In the genomic region with DNA sequence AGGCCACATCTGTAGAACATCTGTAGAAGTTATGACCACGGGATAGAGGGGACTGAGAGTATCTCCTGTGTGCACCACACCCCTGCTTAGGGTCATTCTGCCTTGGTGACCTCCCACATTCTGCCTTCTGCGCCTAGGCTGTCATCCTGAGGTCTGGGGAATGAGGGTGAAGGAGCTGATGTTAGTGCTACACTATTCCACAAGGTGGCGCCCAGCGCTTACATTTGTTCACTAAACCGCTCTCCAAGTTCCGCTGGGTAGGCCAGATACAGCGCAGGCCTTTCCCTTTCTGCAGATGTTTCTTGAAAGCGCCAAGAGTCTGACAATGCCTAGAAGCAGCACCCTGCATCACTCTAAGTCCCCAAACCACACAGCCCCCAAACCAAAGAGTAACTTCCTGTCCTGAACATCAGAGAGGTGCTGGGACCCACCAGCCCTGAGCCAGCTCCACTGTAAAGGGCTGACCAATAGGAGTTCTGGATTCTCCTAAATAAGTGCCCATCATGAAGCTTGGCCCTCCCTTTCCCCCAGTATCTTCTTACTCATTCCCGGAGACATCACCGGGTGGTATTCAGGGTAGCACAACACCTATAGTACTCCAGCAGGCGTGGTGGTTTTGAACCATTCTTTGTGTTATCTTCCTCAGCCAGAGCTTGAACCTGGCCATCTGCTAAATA, we compare ENCODE assay signal across 8 mouse cellular contexts. TPM values are rescaled to one million over a fixed set of nuclear protein-coding genes. Genes with fewer than 3 reads are reported as not detected.
DNase-seq lines count a peak whose midpoint lies in the region; ATAC-seq and TF ChIP-seq lines count a peak whose summit lies in the region.

No protein-coding gene starts in this region.

- DNase-seq in NIH3T3 (ENCODE audit: low read depth): peak; percentile 90
- DNase-seq in cerebellum, adult 2 months: peak; percentile 53 to 69
- peak; percentile 85 for DNase-seq in forelimb bud, embryonic 11.5 days (ENCODE audit: low read depth, low spot score)
- peak; percentile 81 for DNase-seq in hindbrain, embryonic 10.5 days (ENCODE audit: low spot score)
- DNase-seq in layer of hippocampus, adult 8-10 months (ENCODE audit: low spot score in 2 of 2): peak; percentile 35 to 67
- peak; percentile 72 for DNase-seq in retina, adult 2 months (ENCODE audit: low read depth, low spot score)
- DNase-seq in urinary bladder, postnatal 10 days (ENCODE audit: low spot score): peak; percentile 24

- no peak overlapping the region for H3K4me3 ChIP-seq in cerebellum, adult 2 months (replicated peaks; ENCODE audit: insufficient read depth, low read depth, low read length)
- no peak overlapping the region for H3K4me3 ChIP-seq in hindbrain, embryonic 10.5 days
- no peak overlapping the region for H3K4me3 ChIP-seq in lung, embryonic 16.5 days (ENCODE audit: low read length)

- H3K9ac ChIP-seq in lung, embryonic 16.5 days (ENCODE audit: low read length): no peak overlapping the region

- WGBS in cerebellum, adult 2 months: 17% methylated on average over 11 of the region's 11 CpGs
- 9% methylated on average over 11 of the region's 11 CpGs for WGBS in hindbrain, embryonic 10.5 days
- 9% methylated on average over 11 of the region's 11 CpGs for WGBS in lung, embryonic 16.5 days

- no peaks in the 10 kb centered on the region for H3K9me3 ChIP-seq in hindbrain, embryonic 10.5 days
- H3K9me3 ChIP-seq in lung, embryonic 16.5 days (ENCODE audit: control insufficient read depth, low read length): no peaks in the 10 kb centered on the region

- H3K4me1 ChIP-seq in cerebellum, adult 2 months (ENCODE audit: control insufficient read depth, insufficient read depth, low read length): no peaks in the 10 kb centered on the region
- peaks cover 4% of the 10 kb centered on the region for H3K4me1 ChIP-seq in hindbrain, embryonic 10.5 days (replicated peaks)
- peaks cover 3% of the 10 kb centered on the region; the same call in 1 of the 2 replicates for H3K4me1 ChIP-seq in lung, embryonic 16.5 days (replicated peaks; ENCODE audit: control insufficient read depth, insufficient read depth, low read length)

- no peak overlapping the region for H3K27ac ChIP-seq in cerebellum, adult 2 months (ENCODE audit: insufficient read depth, low read length)
- no peak overlapping the region for H3K27ac ChIP-seq in hindbrain, embryonic 10.5 days
- H3K27ac ChIP-seq in lung, embryonic 16.5 days (ENCODE audit: low read length): no peak overlapping the region

- H3K27me3 ChIP-seq in cerebellum, adult 2 months (ENCODE audit: control insufficient read depth, insufficient read depth, low read length): no peaks in the 10 kb centered on the region
- 0 out of 2 replicates have a peak, but pooled peaks cover 7% of the 10 kb centered on the region for H3K27me3 ChIP-seq in hindbrain, embryonic 10.5 days (ENCODE audit: insufficient read depth, poor library complexity, severe bottlenecking)
- no peaks in the 10 kb centered on the region for H3K27me3 ChIP-seq in lung, embryonic 16.5 days (ENCODE audit: control insufficient read depth, insufficient read depth, low read depth, low read length)

- H3K4me2 ChIP-seq in lung, embryonic 16.5 days (ENCODE audit: low read depth, low read length): no peak overlapping the region

- no peaks in the 10 kb centered on the region for H3K36me3 ChIP-seq in hindbrain, embryonic 10.5 days
- no peaks in the 10 kb centered on the region for H3K36me3 ChIP-seq in lung, embryonic 16.5 days (ENCODE audit: control insufficient read depth, insufficient read depth, low read length)

- no peak for TF ChIP-seq POLR2A in cerebellum, adult 2 months (IDR thresholded peaks at IDR 0.05; ENCODE audit: borderline replicate concordance, insufficient read depth, low read length)

- TF ChIP-seq CTCF in cerebellum, adult 2 months (IDR thresholded peaks at IDR 0.05; ENCODE audit: borderline replicate concordance, insufficient read depth, low read depth, low read length): peak; percentile 91

- ATAC-seq in lung, embryonic 16.5 days (ENCODE audit: low read depth): peak; percentile 56

RNA-seq across cellular contexts. Expression of gene Anxa8, which starts 5.3 kb away (rescaled TPM):
- polyA plus RNA-seq in cerebellum, adult 2 months (2012; rRNA removed): 0.18 and 0.49 TPM in 2 replicates
- polyA plus RNA-seq in hindbrain, embryonic 10.5 days (2016; fragmentation: Nextera tagmentation; extraction: Ambion mirVana): 1.3 and 1.7 TPM in 2 replicates
- 1 to 10 TPM in 2 of 4 experiments, under 1 TPM in 2; 0.43 to 1.6 (median 1.0) TPM for total RNA-seq in layer of hippocampus, adult 8-10 months (2022)
- polyA plus RNA-seq in lung, embryonic 16.5 days (2015; fragmentation: Nextera tagmentation; extraction: Ambion mirVana): 10.1 and 15.0 TPM in 2 replicates

RNA-seq across cellular contexts. Expression of gene A630023A22Rik, which starts 22.1 kb away (rescaled TPM):
- not detected in 2 replicates for polyA plus RNA-seq in cerebellum, adult 2 months (2012; rRNA removed)
- polyA plus RNA-seq in hindbrain, embryonic 10.5 days (2016; fragmentation: Nextera tagmentation; extraction: Ambion mirVana): not detected in 2 replicates
- not detected for total RNA-seq in layer of hippocampus, adult 8-10 months (2022)
- 0.19 TPM in 1 of 2 replicates, not detected in the other for polyA plus RNA-seq in lung, embryonic 16.5 days (2015; fragmentation: Nextera tagmentation; extraction: Ambion mirVana)

RNA-seq across cellular contexts. Expression of gene Antxrl, which starts 28.0 kb away (rescaled TPM):
- not detected in 2 replicates for polyA plus RNA-seq in cerebellum, adult 2 months (2012; rRNA removed)
- not detected in 2 replicates for polyA plus RNA-seq in hindbrain, embryonic 10.5 days (2016; fragmentation: Nextera tagmentation; extraction: Ambion mirVana)
- total RNA-seq in layer of hippocampus, adult 8-10 months (2022): not detected
- polyA plus RNA-seq in lung, embryonic 16.5 days (2015; fragmentation: Nextera tagmentation; extraction: Ambion mirVana): not detected in 2 replicates

Comparison
In these comparisons a context has a peak if more than half of its experiments do, and no peak if none do; other contexts are left out.
1. DNase-seq: peak in every context shown above with its lines; median percentile 90 in NIH3T3; 85 in forelimb bud, embryonic 11.5 days; 81 in hindbrain, embryonic 10.5 days; 72 in retina, adult 2 months; 61 in cerebellum, adult 2 months; 51 in layer of hippocampus, adult 8-10 months; 24 in urinary bladder, postnatal 10 days.